Mouse (Mus musculus) bone marrow, adult 2 months (tissue): ENCODE measurements at regions not wholly inside any gene's neighbourhood (a gene's known extent, or its start where the extent isn't known, plus 50 kb on each side); places are given as distances from the start of the nearest gene placed in this dataset.

Experiments used
- CTCF ChIP-seq: fragments of 200-500 bp; IDR thresholded peaks from 2 replicates; pipeline ENCODE4 v1.5.1; 2011; ENCODE audit warnings: low read length, control low read depth; ENCODE audit not compliant: control insufficient read depth, insufficient read depth
- POLR2A ChIP-seq: fragments of 200-500 bp; IDR thresholded peaks from 2 replicates; pipeline ENCODE4 v1.6.1; 2011; ENCODE audit warnings: low read depth, mild to moderate bottlenecking, control low read depth, low read length, borderline replicate concordance; ENCODE audit not compliant: control insufficient read depth

GRCm38 (mm10) chr7:138524936-138525335, 127.4 kb upstream of the Tcerg1l start:
- TF ChIP-seq POLR2A (no peak), CTCF (no peak)
